Mouse (Mus musculus): ENCODE results near the gene Slco4a1.

Gene Slco4a1

GRCm38 (mm10) chr2:180455723-180456698 is at the start of gene Slco4a1:
Gene Slco4a1, plus strand, starts transcription at chr2:180456245.
- DNase-seq (ENCODE audit: low read depth, low spot score) = peak; percentile 88

- DNase-seq (ENCODE audit: low read depth, low spot score) = no peak
Measured at GRCm38 (mm10) chr2:180408410-180408809, 47.6 kb upstream of the Slco4a1 start.

- no peak for DNase-seq (ENCODE audit: low read depth, low spot score)
Measured at GRCm38 (mm10) chr2:180410432-180410831, 45.6 kb upstream of the Slco4a1 start.

- DNase-seq (ENCODE audit: low read depth, low spot score) = no peak
Measured at GRCm38 (mm10) chr2:180411013-180411412, 45.0 kb upstream of the Slco4a1 start.

GRCm38 (mm10) chr2:180415627-180416026 is 40.4 kb upstream of the Slco4a1 start:
- peak; percentile 49 for DNase-seq (ENCODE audit: low read depth, low spot score)

- no peak for DNase-seq (ENCODE audit: low read depth, low spot score)
Measured at GRCm38 (mm10) chr2:180417731-180418130, 38.3 kb upstream of the Slco4a1 start.

- peak; percentile 78 for DNase-seq (ENCODE audit: low read depth, low spot score)
Measured at GRCm38 (mm10) chr2:180420641-180421040, 35.4 kb upstream of the Slco4a1 start.

- DNase-seq (ENCODE audit: low read depth, low spot score) = no peak
Measured at GRCm38 (mm10) chr2:180425115-180425514, 30.9 kb upstream of the Slco4a1 start.

- DNase-seq (ENCODE audit: low read depth, low spot score) = peak; percentile 65
Measured at GRCm38 (mm10) chr2:180427073-180427472, 29.0 kb upstream of the Slco4a1 start.

GRCm38 (mm10) chr2:180428331-180428730 is 27.7 kb upstream of the Slco4a1 start:
- DNase-seq (ENCODE audit: low read depth, low spot score) = peak; percentile 55

- DNase-seq (ENCODE audit: low read depth, low spot score) = no peak
Measured at GRCm38 (mm10) chr2:180430648-180431047, 25.4 kb upstream of the Slco4a1 start.

GRCm38 (mm10) chr2:180432042-180432668 is 23.9 kb upstream of the Slco4a1 start:
- DNase-seq (ENCODE audit: low read depth, low spot score) = peak; percentile 79

- no peak for DNase-seq (ENCODE audit: low read depth, low spot score)
Measured at GRCm38 (mm10) chr2:180432751-180433150, 23.3 kb upstream of the Slco4a1 start.

- DNase-seq (ENCODE audit: low read depth, low spot score) = no peak
Measured at GRCm38 (mm10) chr2:180433350-180433749, 22.7 kb upstream of the Slco4a1 start.

GRCm38 (mm10) chr2:180435341-180435926 is 20.6 kb upstream of the Slco4a1 start:
- no peak for DNase-seq (ENCODE audit: low read depth, low spot score)

- DNase-seq (ENCODE audit: low read depth, low spot score) = no peak
Measured at GRCm38 (mm10) chr2:180437149-180437864, 18.7 kb upstream of the Slco4a1 start.

- DNase-seq (ENCODE audit: low read depth, low spot score) = no peak
Measured at GRCm38 (mm10) chr2:180439791-180440190, 16.3 kb upstream of the Slco4a1 start.

- DNase-seq (ENCODE audit: low read depth, low spot score) = no peak
Measured at GRCm38 (mm10) chr2:180440596-180441332, 15.3 kb upstream of the Slco4a1 start.

- DNase-seq (ENCODE audit: low read depth, low spot score) = peak; percentile 40
Measured at GRCm38 (mm10) chr2:180442061-180442460, 14.0 kb upstream of the Slco4a1 start.

- no peak for DNase-seq (ENCODE audit: low read depth, low spot score)
Measured at GRCm38 (mm10) chr2:180443861-180444260, 12.2 kb upstream of the Slco4a1 start.
